Mouse (Mus musculus) lung, postnatal 0 days (tissue): ENCODE results near the gene Usp34.

ENCODE experiments used
- CTCF ChIP-seq: IDR thresholded peaks from 2 replicates; pipeline ENCODE4 v1.5.1; 2016; ENCODE audit warnings: antibody characterized with exemption, mild to moderate bottlenecking
- EP300 ChIP-seq: IDR thresholded peaks from 2 replicates; pipeline ENCODE4 v1.6.1; 2016; ENCODE audit warnings: antibody characterized with exemption, mild to moderate bottlenecking, control low read depth

DNA sequence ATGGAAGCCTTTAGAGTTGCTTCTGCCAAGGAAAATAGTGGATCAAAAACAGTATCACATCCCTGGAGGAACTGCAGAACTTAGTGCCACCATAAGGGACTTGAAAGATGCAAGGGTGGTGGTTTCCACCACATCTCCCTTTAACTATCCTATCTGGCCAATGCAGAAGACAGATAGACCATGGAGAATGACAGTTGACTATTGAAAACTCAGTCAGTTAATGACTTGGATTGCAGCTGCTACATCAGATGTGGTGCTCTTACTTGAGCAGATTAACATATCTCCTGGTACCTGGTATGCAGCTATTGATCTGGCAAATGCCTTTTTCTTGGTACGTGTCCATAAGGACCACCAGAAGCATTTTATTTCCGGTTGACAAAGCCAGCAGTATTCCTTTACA is 230.8 kb downstream of the Usp34 start:
- no peak for TF ChIP-seq CTCF
- no peak for TF ChIP-seq EP300
